Mouse (Mus musculus): Measurements from ENCODE around the gene Sycp1. TPM values are rescaled to one million over a fixed set of nuclear protein-coding genes. Genes with fewer than 3 reads are reported as not detected.

The Sycp1 gene
- polyA plus RNA-seq (2015; fragmentation: Nextera tagmentation; extraction: Ambion mirVana) = not detected in 2 replicates

GRCm38 (mm10) chr3:102935451-102936354 is at the start of gene Sycp1:
Gene Sycp1, minus strand, starts transcription at chr3:102936100.
- Histone ChIP-seq H3K27me3 (replicated peaks; ENCODE audit: control insufficient read depth, insufficient read depth, low read length) (no peaks in the 10 kb centered on the region), H3K4me2 (ENCODE audit: low read depth, low read length) (no peak within 1 kb of the TSS), H3K36me3 (ENCODE audit: control insufficient read depth, insufficient read depth, low read length) (no peaks in the 10 kb centered on the region), H3K27ac (ENCODE audit: low read length) (no peak within 1 kb of the TSS), H3K9ac (ENCODE audit: low read depth, low read length) (no peak within 1 kb of the TSS), H3K4me3 (ENCODE audit: low read length) (no peak within 1 kb of the TSS), H3K9me3 (ENCODE audit: control insufficient read depth, low read length) (peaks cover 5% of the 10 kb centered on the region; the same call in 1 of the 2 replicates), H3K4me1 (ENCODE audit: control insufficient read depth, insufficient read depth, low read length) (no peaks in the 10 kb centered on the region)
- WGBS = 92% methylated on average over 78 of the region's 78 CpGs
- ATAC-seq = no peak

- Histone ChIP-seq H3K4me2 (ENCODE audit: low read depth, low read length) (no peak overlapping the region), H3K9me3 (ENCODE audit: control insufficient read depth, low read length) (no peaks in the 10 kb centered on the region), H3K36me3 (ENCODE audit: control insufficient read depth, insufficient read depth, low read length) (no peaks in the 10 kb centered on the region), H3K4me1 (ENCODE audit: control insufficient read depth, insufficient read depth, low read length) (peaks cover 5% of the 10 kb centered on the region; the same call in 1 of the 2 replicates), H3K27me3 (replicated peaks; ENCODE audit: control insufficient read depth, insufficient read depth, low read length) (no peaks in the 10 kb centered on the region), H3K4me3 (ENCODE audit: low read length) (no peak overlapping the region), H3K9ac (ENCODE audit: low read depth, low read length) (no peak overlapping the region), H3K27ac (ENCODE audit: low read length) (no peak overlapping the region)
- whole genome bisulfite sequencing = 37% methylated on average over 3 of the region's 3 CpGs
- ATAC-seq = no peak
These were observed 44.4 kb upstream of the Sycp1 start for GRCm38 (mm10) chr3:102980349-102980736.

GRCm38 (mm10) chr3:102979550-102980348 is 43.8 kb upstream of the Sycp1 start:
- Histone ChIP-seq H3K4me1 (ENCODE audit: control insufficient read depth, insufficient read depth, low read length) (peaks cover 5% of the 10 kb centered on the region; the same call in 1 of the 2 replicates), H3K27me3 (replicated peaks; ENCODE audit: control insufficient read depth, insufficient read depth, low read length) (no peaks in the 10 kb centered on the region), H3K9me3 (ENCODE audit: control insufficient read depth, low read length) (no peaks in the 10 kb centered on the region), H3K27ac (ENCODE audit: low read length) (no peak overlapping the region), H3K4me2 (ENCODE audit: low read depth, low read length) (no peak overlapping the region), H3K9ac (ENCODE audit: low read depth, low read length) (no peak overlapping the region), H3K4me3 (ENCODE audit: low read length) (no peak overlapping the region), H3K36me3 (ENCODE audit: control insufficient read depth, insufficient read depth, low read length) (no peaks in the 10 kb centered on the region)
- WGBS = 23% methylated on average over 10 of the region's 10 CpGs
- no peak for ATAC-seq

GRCm38 (mm10) chr3:102976906-102977305 is 41.0 kb upstream of the Sycp1 start:
- Histone ChIP-seq H3K36me3 (ENCODE audit: control insufficient read depth, insufficient read depth, low read length) (no peaks in the 10 kb centered on the region), H3K4me3 (ENCODE audit: low read length) (no peak overlapping the region), H3K4me1 (ENCODE audit: control insufficient read depth, insufficient read depth, low read length) (peaks cover 5% of the 10 kb centered on the region; the same call in 1 of the 2 replicates), H3K9ac (ENCODE audit: low read depth, low read length) (no peak overlapping the region), H3K9me3 (ENCODE audit: control insufficient read depth, low read length) (no peaks in the 10 kb centered on the region), H3K4me2 (ENCODE audit: low read depth, low read length) (no peak overlapping the region), H3K27me3 (replicated peaks; ENCODE audit: control insufficient read depth, insufficient read depth, low read length) (no peaks in the 10 kb centered on the region), H3K27ac (ENCODE audit: low read length) (0 out of 2 replicates have a peak overlapping the region, but pooled peaks have one; percentile 57)
- ATAC-seq = peak; percentile 72
- WGBS = 65% methylated on average over 4 of the region's 4 CpGs

- WGBS = 62% methylated on average over 3 of the region's 3 CpGs
- no peaks in the 10 kb centered on the region for H3K36me3 ChIP-seq (ENCODE audit: control insufficient read depth, insufficient read depth, low read length)
- ATAC-seq = no peak
These were observed 34.6 kb upstream of the Sycp1 start for GRCm38 (mm10) chr3:102970508-102970907.

GRCm38 (mm10) chr3:102970067-102970466 is 34.2 kb upstream of the Sycp1 start:
- H3K27ac ChIP-seq (ENCODE audit: low read length) = no peak overlapping the region
- H3K9ac ChIP-seq (ENCODE audit: low read depth, low read length) = no peak overlapping the region
- no peaks in the 10 kb centered on the region for H3K27me3 ChIP-seq (replicated peaks; ENCODE audit: control insufficient read depth, insufficient read depth, low read length)
- no peaks in the 10 kb centered on the region for H3K4me1 ChIP-seq (ENCODE audit: control insufficient read depth, insufficient read depth, low read length)
- no peaks in the 10 kb centered on the region for H3K36me3 ChIP-seq (ENCODE audit: control insufficient read depth, insufficient read depth, low read length)
- H3K9me3 ChIP-seq (ENCODE audit: control insufficient read depth, low read length) = no peaks in the 10 kb centered on the region
- H3K4me2 ChIP-seq (ENCODE audit: low read depth, low read length) = no peak overlapping the region
- WGBS = 66% methylated on average over 9 of the region's 9 CpGs
- peak; percentile 28; the same call in 1 of the 2 replicates for ATAC-seq
- no peak overlapping the region for H3K4me3 ChIP-seq (ENCODE audit: low read length)

More at GRCm38 (mm10) chr3:102970508-102970907, 34.6 kb upstream of the Sycp1 start:
- no peaks in the 10 kb centered on the region for H3K4me1 ChIP-seq (ENCODE audit: control insufficient read depth, insufficient read depth, low read length)
- no peak overlapping the region for H3K27ac ChIP-seq (ENCODE audit: low read length)
- H3K9me3 ChIP-seq (ENCODE audit: control insufficient read depth, low read length) = no peaks in the 10 kb centered on the region
- no peak overlapping the region for H3K4me3 ChIP-seq (ENCODE audit: low read length)
- H3K4me2 ChIP-seq (ENCODE audit: low read depth, low read length) = no peak overlapping the region
- H3K27me3 ChIP-seq (replicated peaks; ENCODE audit: control insufficient read depth, insufficient read depth, low read length) = no peaks in the 10 kb centered on the region
- no peak overlapping the region for H3K9ac ChIP-seq (ENCODE audit: low read depth, low read length)

GRCm38 (mm10) chr3:102964033-102964432 is 28.1 kb upstream of the Sycp1 start, which contains the start of gene Nr1h5:
Gene Nr1h5, minus strand, starts transcription at chr3:102964133.
- H3K27me3 ChIP-seq (replicated peaks; ENCODE audit: control insufficient read depth, insufficient read depth, low read length) = no peaks in the 10 kb centered on the region
- no peaks in the 10 kb centered on the region for H3K36me3 ChIP-seq (ENCODE audit: control insufficient read depth, insufficient read depth, low read length)
- no peaks in the 10 kb centered on the region for H3K9me3 ChIP-seq (ENCODE audit: control insufficient read depth, low read length)
- no peaks in the 10 kb centered on the region for H3K4me1 ChIP-seq (ENCODE audit: control insufficient read depth, insufficient read depth, low read length)
- 22% methylated on average over 3 of the region's 3 CpGs for WGBS
- no peak within 1 kb of the TSS for H3K4me3 ChIP-seq (ENCODE audit: low read length)
- no peak within 1 kb of the TSS for H3K9ac ChIP-seq (ENCODE audit: low read depth, low read length)
- H3K4me2 ChIP-seq (ENCODE audit: low read depth, low read length) = no peak within 1 kb of the TSS
- no peak within 1 kb of the TSS for H3K27ac ChIP-seq (ENCODE audit: low read length)
- ATAC-seq = no peak

- H3K36me3 ChIP-seq (ENCODE audit: control insufficient read depth, insufficient read depth, low read length) = no peaks in the 10 kb centered on the region
- H3K4me1 ChIP-seq (ENCODE audit: control insufficient read depth, insufficient read depth, low read length) = no peaks in the 10 kb centered on the region
- no peaks in the 10 kb centered on the region for H3K9me3 ChIP-seq (ENCODE audit: control insufficient read depth, low read length)
- ATAC-seq = no peak
- H3K9ac ChIP-seq (ENCODE audit: low read depth, low read length) = no peak overlapping the region
- no peak overlapping the region for H3K4me2 ChIP-seq (ENCODE audit: low read depth, low read length)
- WGBS = 71% methylated on average over 3 of the region's 3 CpGs
- no peaks in the 10 kb centered on the region for H3K27me3 ChIP-seq (replicated peaks; ENCODE audit: control insufficient read depth, insufficient read depth, low read length)
- no peak overlapping the region for H3K4me3 ChIP-seq (ENCODE audit: low read length)
- H3K27ac ChIP-seq (ENCODE audit: low read length) = no peak overlapping the region
These were observed 19.7 kb upstream of the Sycp1 start for GRCm38 (mm10) chr3:102955596-102955995.

- WGBS = 92% methylated on average over 3 of the region's 3 CpGs
- Histone ChIP-seq H3K9me3 (ENCODE audit: control insufficient read depth, low read length) (no peaks in the 10 kb centered on the region), H3K4me1 (ENCODE audit: control insufficient read depth, insufficient read depth, low read length) (no peaks in the 10 kb centered on the region), H3K4me3 (ENCODE audit: low read length) (no peak overlapping the region), H3K9ac (ENCODE audit: low read depth, low read length) (no peak overlapping the region), H3K4me2 (ENCODE audit: low read depth, low read length) (no peak overlapping the region), H3K27me3 (replicated peaks; ENCODE audit: control insufficient read depth, insufficient read depth, low read length) (no peaks in the 10 kb centered on the region), H3K27ac (ENCODE audit: low read length) (no peak overlapping the region), H3K36me3 (ENCODE audit: control insufficient read depth, insufficient read depth, low read length) (no peaks in the 10 kb centered on the region)
- ATAC-seq = no peak
These were observed 19.2 kb upstream of the Sycp1 start for GRCm38 (mm10) chr3:102955143-102955542.
